Mouse (Mus musculus) lung, embryonic 16.5 days (tissue): ENCODE data around the gene Pdia5. TPM values are rescaled to one million over a fixed set of nuclear protein-coding genes. Genes with fewer than 3 reads are reported as not detected.

Experiments used
- ATAC-seq: fragments of 200-750 bp; cut with Nextera tagmentation; 2 replicates; pipeline ENCODE4 v1.8.0; 2017; ENCODE audit warnings: low read depth, mild to moderate bottlenecking, moderate library complexity
- H3K27ac ChIP-seq: fragments of 300-500 bp; sonication (generic); 2 replicates; pipeline ENCODE4 v1.5.1; 2014; ENCODE audit warnings: mild to moderate bottlenecking, control low read depth, low read length
- H3K27me3 ChIP-seq: fragments of 300-500 bp; sonication (generic); 2 replicates; pipeline ENCODE4 v1.6.1; 2014; ENCODE audit warnings: low read depth, low read length, mixed read lengths; ENCODE audit not compliant: control insufficient read depth, insufficient read depth
- H3K36me3 ChIP-seq: fragments of 300-500 bp; sonication (generic); 2 replicates; pipeline ENCODE4 v1.6.1; 2014; ENCODE audit warnings: low read length; ENCODE audit not compliant: control insufficient read depth, insufficient read depth
- H3K4me1 ChIP-seq: fragments of 300-500 bp; sonication (generic); replicated peaks from 2 replicates; pipeline ENCODE4 v1.6.1; 2014; ENCODE audit warnings: low read length, mixed read lengths; ENCODE audit not compliant: control insufficient read depth, insufficient read depth
- H3K4me2 ChIP-seq: fragments of 300-500 bp; sonication (generic); 2 replicates; pipeline ENCODE4 v1.6.1; 2014; ENCODE audit warnings: low read depth, low read length, control low read depth
- H3K4me3 ChIP-seq: fragments of 300-500 bp; sonication (generic); 2 replicates; pipeline ENCODE4 v1.5.1; 2014; ENCODE audit warnings: mild to moderate bottlenecking, low read length, control low read depth
- H3K9ac ChIP-seq: fragments of 300-500 bp; sonication (generic); 2 replicates; pipeline ENCODE4 v1.6.1; 2014; ENCODE audit warnings: low read length, control low read depth
- H3K9me3 ChIP-seq: fragments of 300-500 bp; sonication (generic); 2 replicates; pipeline ENCODE4 v1.6.1; 2016; ENCODE audit warnings: low read length; ENCODE audit not compliant: control insufficient read depth
- WGBS: fragments of 180-500 bp; shearing (Covaris S2); extraction: QIAGEN DNeasy Blood & Tissue Kit; methylation state at CpG from one replicate; pipeline ENCODE4 v1.1.7; 2014; 5-methylcytosine and 5-hydroxymethylcytosine counted together
- polyA plus RNA-seq: library from polyadenylated mRNA; unstranded; fragments of >200 nt; fragmentation: Nextera tagmentation; extraction: Ambion mirVana; gene quantifications from 2 replicates; pipeline ENCODE4 v1.2.1, GENCODE M21; 2015

Pdia5 gene
- polyA plus RNA-seq, result 39.0 and 40.3 TPM in 2 replicates

GRCm38 (mm10) chr16:35490231-35491070 is at the start of gene Pdia5:
Gene Pdia5 (minus strand): TSS chr16:35490873.
- no peaks in the 10 kb centered on the region for H3K36me3 ChIP-seq
- H3K27ac ChIP-seq, result no peak within 1 kb of the TSS
- peak within 1 kb of the TSS; percentile 73 for H3K9ac ChIP-seq
- peak within 1 kb of the TSS; percentile 98 for H3K4me2 ChIP-seq
- H3K27me3 ChIP-seq, result no peaks in the 10 kb centered on the region
- peak; percentile 96 for ATAC-seq
- H3K4me3 ChIP-seq, result peak within 1 kb of the TSS; percentile 77
- no peaks in the 10 kb centered on the region for H3K9me3 ChIP-seq
- WGBS, result 0% methylated on average over 60 of the region's 66 CpGs
- H3K4me1 ChIP-seq, result peaks cover 19% of the 10 kb centered on the region

- H3K9me3 ChIP-seq, result no peaks in the 10 kb centered on the region
- 41% methylated on average over 10 of the region's 10 CpGs for WGBS
- peaks cover 53% of the 10 kb centered on the region for H3K27me3 ChIP-seq
- H3K4me2 ChIP-seq, result no peak overlapping the region
- no peaks in the 10 kb centered on the region for H3K36me3 ChIP-seq
- no peak overlapping the region for H3K9ac ChIP-seq
- H3K4me3 ChIP-seq, result no peak overlapping the region
- no peak for ATAC-seq
- H3K4me1 ChIP-seq, result peaks cover 17% of the 10 kb centered on the region; the same call in 1 of the 2 replicates
- no peak overlapping the region for H3K27ac ChIP-seq
Observed at GRCm38 (mm10) chr16:35539041-35539440, 48.4 kb upstream of the Pdia5 start.

- H3K27me3 ChIP-seq, result peaks cover 41% of the 10 kb centered on the region
Observed at GRCm38 (mm10) chr16:35537651-35538050, 47.0 kb upstream of the Pdia5 start.

GRCm38 (mm10) chr16:35534630-35535029 is 44.0 kb upstream of the Pdia5 start:
- H3K27me3 ChIP-seq, result peaks cover 13% of the 10 kb centered on the region
- no peaks in the 10 kb centered on the region for H3K9me3 ChIP-seq
- no peak for ATAC-seq
- 61% methylated on average over 3 of the region's 3 CpGs for WGBS
- no peaks in the 10 kb centered on the region for H3K36me3 ChIP-seq
- no peak overlapping the region for H3K4me3 ChIP-seq
- no peaks in the 10 kb centered on the region for H3K4me1 ChIP-seq
- no peak overlapping the region for H3K27ac ChIP-seq
- H3K4me2 ChIP-seq, result no peak overlapping the region
- no peak overlapping the region for H3K9ac ChIP-seq

More at GRCm38 (mm10) chr16:35537651-35538050, 47.0 kb upstream of the Pdia5 start:
- Histone ChIP-seq H3K4me2 (no peak overlapping the region), H3K9ac (no peak overlapping the region), H3K4me1 (peaks cover 17% of the 10 kb centered on the region; the same call in 1 of the 2 replicates), H3K9me3 (no peaks in the 10 kb centered on the region), H3K27ac (no peak overlapping the region), H3K4me3 (no peak overlapping the region), H3K36me3 (no peaks in the 10 kb centered on the region)
- WGBS, result 56% methylated on average over 8 of the region's 8 CpGs
- ATAC-seq, result no peak

GRCm38 (mm10) chr16:35524200-35524599 is 33.5 kb upstream of the Pdia5 start:
- ATAC-seq, result no peak
- no peak overlapping the region for H3K27ac ChIP-seq
- 61% methylated on average over 4 of the region's 4 CpGs for WGBS

GRCm38 (mm10) chr16:35519245-35519644 is 28.6 kb upstream of the Pdia5 start:
- Histone ChIP-seq H3K9ac (no peak overlapping the region), H3K4me2 (no peak overlapping the region), H3K4me1 (peaks cover 13% of the 10 kb centered on the region), H3K27me3 (no peaks in the 10 kb centered on the region), H3K36me3 (no peaks in the 10 kb centered on the region), H3K4me3 (no peak overlapping the region), H3K27ac (no peak overlapping the region), H3K9me3 (no peaks in the 10 kb centered on the region)
- 62% methylated on average over 7 of the region's 7 CpGs for WGBS
- no peak for ATAC-seq

More at GRCm38 (mm10) chr16:35524200-35524599, 33.5 kb upstream of the Pdia5 start:
- no peaks in the 10 kb centered on the region for H3K27me3 ChIP-seq
- H3K36me3 ChIP-seq, result no peaks in the 10 kb centered on the region
- no peaks in the 10 kb centered on the region for H3K9me3 ChIP-seq
- H3K4me3 ChIP-seq, result no peak overlapping the region
- H3K9ac ChIP-seq, result no peak overlapping the region
- H3K4me1 ChIP-seq, result no peaks in the 10 kb centered on the region
- H3K4me2 ChIP-seq, result no peak overlapping the region

- Histone ChIP-seq H3K9me3 (no peaks in the 10 kb centered on the region), H3K36me3 (no peaks in the 10 kb centered on the region), H3K4me3 (no peak overlapping the region), H3K9ac (no peak overlapping the region), H3K4me2 (0 out of 2 replicates have a peak overlapping the region, but pooled peaks have one; percentile 6), H3K27ac (no peak overlapping the region), H3K4me1 (peaks cover 13% of the 10 kb centered on the region), H3K27me3 (no peaks in the 10 kb centered on the region)
- WGBS, result 41% methylated on average over 23 of the region's 23 CpGs
- ATAC-seq, result peak; percentile 34; the same call in 1 of the 2 replicates
Observed at GRCm38 (mm10) chr16:35517976-35518951, 27.6 kb upstream of the Pdia5 start.

- Histone ChIP-seq H3K4me2 (no peak overlapping the region), H3K27ac (no peak overlapping the region), H3K27me3 (no peaks in the 10 kb centered on the region), H3K9me3 (no peaks in the 10 kb centered on the region), H3K9ac (no peak overlapping the region), H3K4me3 (no peak overlapping the region), H3K4me1 (peaks cover 13% of the 10 kb centered on the region), H3K36me3 (no peaks in the 10 kb centered on the region)
- ATAC-seq, result no peak
- whole genome bisulfite sequencing, result 63% methylated on average over 21 of the region's 21 CpGs
Observed at GRCm38 (mm10) chr16:35515977-35516612, 25.4 kb upstream of the Pdia5 start.
